In the genomic region with DNA sequence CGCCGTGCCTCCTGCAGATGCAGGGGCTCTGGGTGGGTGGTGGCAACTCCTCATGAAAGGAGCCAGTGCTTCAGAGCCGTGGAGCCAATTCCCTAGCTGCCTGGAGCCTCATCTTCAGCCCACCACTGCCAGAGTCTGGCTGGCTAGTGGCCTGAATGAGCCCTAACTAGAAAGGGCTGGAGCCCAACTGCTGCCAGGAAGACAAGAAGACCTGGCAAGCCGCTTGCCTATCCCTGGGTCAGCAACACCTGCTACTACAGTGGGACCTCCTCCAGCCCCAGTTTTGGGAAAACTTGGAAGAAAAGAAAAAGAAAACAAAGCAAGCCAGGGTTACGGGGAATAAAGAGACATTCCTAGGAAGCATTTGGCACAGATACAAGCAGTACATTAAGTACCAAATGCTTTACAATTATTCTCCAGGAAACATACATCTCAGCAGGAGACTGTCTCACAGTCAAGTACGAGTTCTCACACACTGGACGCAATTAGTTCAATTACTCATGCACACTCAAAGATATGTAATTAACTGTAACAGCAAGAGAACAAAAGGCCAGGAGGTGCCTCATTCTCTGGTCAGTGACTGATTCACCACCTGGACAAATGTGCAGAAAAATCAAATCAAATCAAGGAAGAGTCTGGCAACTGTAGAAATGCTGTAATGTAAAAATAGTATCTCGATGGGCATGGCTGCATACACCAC, we compare ENCODE assay signal across 15 mouse cellular contexts. TPM values are rescaled to one million over a fixed set of nuclear protein-coding genes. Genes with fewer than 3 reads are reported as not detected.
DNase-seq lines count a peak whose midpoint lies in the region; ATAC-seq lines count a peak whose summit lies in the region.
"Had no signal": no experiment of that assay in that cellular context is flagged by ENCODE, and none has a peak within 500 bp of the region (broad histone marks: within the 10 kb centered on the region; RNA-seq: fewer than 3 reads in every experiment).

No protein-coding gene starts in this region.

- no peaks in the 10 kb centered on the region for H3K36me3 ChIP-seq in forebrain, embryonic 13.5 days (ENCODE audit: poor library complexity, severe bottlenecking)
- H3K36me3 ChIP-seq in forebrain, embryonic 12.5 days (replicated peaks), result no peaks in the 10 kb centered on the region; the same call in 1 of the 2 replicates
- H3K36me3 ChIP-seq in midbrain, embryonic 10.5 days, result no peaks in the 10 kb centered on the region
- H3K36me3 ChIP-seq in midbrain, embryonic 14.5 days (ENCODE audit: control insufficient read depth, insufficient read depth, low read length), result peaks cover 24% of the 10 kb centered on the region; the same call in 1 of the 2 replicates

- H3K4me3 ChIP-seq in forebrain, embryonic 13.5 days, result no peak overlapping the region
- H3K4me3 ChIP-seq in forebrain, embryonic 12.5 days (replicated peaks), result no peak overlapping the region
- no peak overlapping the region for H3K4me3 ChIP-seq in midbrain, embryonic 10.5 days
- H3K4me3 ChIP-seq in midbrain, embryonic 14.5 days (replicated peaks; ENCODE audit: low read depth, low read length), result no peak overlapping the region
- H3K4me3 ChIP-seq: left cerebral cortex, adult 2 months had no signal

- H3K9ac ChIP-seq in forebrain, embryonic 13.5 days, result no peak overlapping the region
- H3K9ac ChIP-seq in forebrain, embryonic 12.5 days, result no peak overlapping the region
- H3K9ac ChIP-seq in midbrain, embryonic 14.5 days (replicated peaks; ENCODE audit: low read length), result no peak overlapping the region

- no peaks in the 10 kb centered on the region for H3K9me3 ChIP-seq in forebrain, embryonic 13.5 days (replicated peaks)
- no peaks in the 10 kb centered on the region for H3K9me3 ChIP-seq in forebrain, embryonic 12.5 days
- H3K9me3 ChIP-seq in midbrain, embryonic 10.5 days (replicated peaks), result no peaks in the 10 kb centered on the region
- H3K9me3 ChIP-seq in midbrain, embryonic 14.5 days (ENCODE audit: control insufficient read depth, low read length), result no peaks in the 10 kb centered on the region

- WGBS in forebrain, embryonic 13.5 days, result 38% methylated on average over 8 of the region's 8 CpGs
- WGBS in forebrain, embryonic 12.5 days, result 58% methylated on average over 8 of the region's 8 CpGs
- WGBS in midbrain, embryonic 10.5 days, result 76% methylated on average over 8 of the region's 8 CpGs
- WGBS in midbrain, embryonic 14.5 days, result 62% methylated on average over 8 of the region's 8 CpGs

- peak overlapping the region; percentile 41 for H3K27ac ChIP-seq in forebrain, embryonic 13.5 days
- H3K27ac ChIP-seq in forebrain, embryonic 12.5 days, result no peak overlapping the region
- 0 out of 2 replicates have a peak overlapping the region, but pooled peaks have one; percentile 19 for H3K27ac ChIP-seq in midbrain, embryonic 10.5 days (replicated peaks)
- H3K27ac ChIP-seq in midbrain, embryonic 14.5 days (replicated peaks; ENCODE audit: low read depth, low read length), result no peak overlapping the region
- H3K27ac ChIP-seq: kidney, postnatal 0 days; left cerebral cortex, adult 2 months had no signal

- no peak for DNase-seq in midbrain, embryonic 10.5 days (ENCODE audit: low spot score)
- DNase-seq in midbrain, embryonic 14.5 days, result no peak
- DNase-seq in cerebellum, postnatal 10 days, result peak; percentile 82 to 91
- DNase-seq in retina, postnatal 1 day, result peak; percentile 97
- no peak for DNase-seq in gastrocnemius, adult 8-10 months (ENCODE audit: low spot score in 2 of 2)
- no peak for DNase-seq in adrenal gland, postnatal 36 days
- DNase-seq: heart, adult 18-20 months; heart, postnatal 36 days; thymus, adult 18-20 months had no signal

- ATAC-seq in forebrain, embryonic 13.5 days, result no peak
- no peak for ATAC-seq in forebrain, embryonic 12.5 days (ENCODE audit: low FRiP score)
- no peak for ATAC-seq in midbrain, embryonic 14.5 days (ENCODE audit: low FRiP score, low TSS enrichment)
- ATAC-seq: activated CD4-positive, CD25-positive, alpha-beta regulatory T cell, adult 4 months; lung, postnatal 0 days had no signal

- H3K27me3 ChIP-seq in forebrain, embryonic 13.5 days, result no peaks in the 10 kb centered on the region
- peaks cover 7% of the 10 kb centered on the region; the same call in 1 of the 2 replicates for H3K27me3 ChIP-seq in forebrain, embryonic 12.5 days
- H3K27me3 ChIP-seq in midbrain, embryonic 10.5 days (ENCODE audit: low read depth, poor library complexity, severe bottlenecking), result no peaks in the 10 kb centered on the region
- no peaks in the 10 kb centered on the region for H3K27me3 ChIP-seq in midbrain, embryonic 14.5 days (ENCODE audit: control insufficient read depth, insufficient read depth, low read length)

- no peak overlapping the region for H3K4me2 ChIP-seq in forebrain, embryonic 13.5 days
- no peak overlapping the region for H3K4me2 ChIP-seq in forebrain, embryonic 12.5 days
- H3K4me2 ChIP-seq in midbrain, embryonic 14.5 days (ENCODE audit: low read length), result no peak overlapping the region

- H3K4me1 ChIP-seq in forebrain, embryonic 13.5 days, result peaks cover 17% of the 10 kb centered on the region
- H3K4me1 ChIP-seq in forebrain, embryonic 12.5 days, result peaks cover 16% of the 10 kb centered on the region
- peaks cover 33% of the 10 kb centered on the region for H3K4me1 ChIP-seq in midbrain, embryonic 10.5 days
- no peaks in the 10 kb centered on the region for H3K4me1 ChIP-seq in midbrain, embryonic 14.5 days (ENCODE audit: control insufficient read depth, insufficient read depth, low read length)

RNA-seq across cellular contexts. Expression of a gene that starts 34.8 kb away (rescaled TPM):
- 10.6 and 12.1 TPM in 2 replicates for polyA plus RNA-seq in forebrain, embryonic 13.5 days (2015; fragmentation: Nextera tagmentation; extraction: Ambion mirVana)
- 16.1 and 16.7 TPM in 2 replicates for polyA plus RNA-seq in forebrain, embryonic 12.5 days (2016; fragmentation: Nextera tagmentation; extraction: Ambion mirVana)
- polyA plus RNA-seq in midbrain, embryonic 10.5 days (2016; fragmentation: Nextera tagmentation; extraction: Ambion mirVana), result 11.8 and 13.3 TPM in 2 replicates
- polyA plus RNA-seq in midbrain, embryonic 14.5 days (2014; fragmentation: Nextera tagmentation; extraction: Ambion mirVana), result 24.9 and 28.0 TPM in 2 replicates
- 10 to 100 TPM; 42.1 to 49.6 (median 44.0) TPM for total RNA-seq in gastrocnemius, adult 8-10 months (2022)
- total RNA-seq in adrenal gland, postnatal 36 days (2021), result 10 to 100 TPM; 62.9 to 68.8 TPM

Comparison
In these comparisons a context has a peak if more than half of its experiments do, and no peak if none do; other contexts are left out.
1. H3K27ac ChIP-seq: peak in forebrain, embryonic 13.5 days (single experiment) and midbrain, embryonic 10.5 days (single experiment); none in forebrain, embryonic 12.5 days (single experiment) and midbrain, embryonic 14.5 days (single experiment).
2. DNase-seq: peak in cerebellum, postnatal 10 days (2 of 2) and retina, postnatal 1 day (single experiment); none in midbrain, embryonic 10.5 days (single experiment), midbrain, embryonic 14.5 days (single experiment), gastrocnemius, adult 8-10 months (0 of 2) and adrenal gland, postnatal 36 days (0 of 2).